Mouse (Mus musculus): Measurements from ENCODE around the gene Il31ra. TPM values are rescaled to one million over a fixed set of nuclear protein-coding genes. Genes with fewer than 3 reads are reported as not detected.

Gene Il31ra
- polyA plus RNA-seq, 1 experiment from 2014 or later = not detected

- Histone ChIP-seq H3K4me1 (no peaks in the 10 kb centered on the region), H3K36me3 (replicated peaks) (no peaks in the 10 kb centered on the region), H3K4me3 (no peak overlapping the region), H3K27me3 (replicated peaks; ENCODE audit: low read depth, poor library complexity, severe bottlenecking) (no peaks in the 10 kb centered on the region), H3K27ac (replicated peaks) (no peak overlapping the region), H3K9me3 (peaks cover 11% of the 10 kb centered on the region; the same call in 1 of the 2 replicates)
- WGBS = 59% methylated on average over 1 of the region's 1 CpGs
- DNase-seq (ENCODE audit: low spot score) = no peak
Measured at GRCm38 (mm10) chr13:112514546-112514945, 79.6 kb downstream of the Il31ra start.

- Histone ChIP-seq H3K27me3 (replicated peaks; ENCODE audit: low read depth, poor library complexity, severe bottlenecking) (no peaks in the 10 kb centered on the region), H3K27ac (replicated peaks) (no peak overlapping the region), H3K4me3 (no peak overlapping the region), H3K4me1 (no peaks in the 10 kb centered on the region), H3K9me3 (peaks cover 2% of the 10 kb centered on the region; the same call in 1 of the 2 replicates), H3K36me3 (replicated peaks) (peaks cover 2% of the 10 kb centered on the region; the same call in 1 of the 2 replicates)
- DNase-seq (ENCODE audit: low spot score) = no peak
- WGBS = 94% methylated on average over 5 of the region's 5 CpGs
Measured at GRCm38 (mm10) chr13:112512824-112513223, 81.3 kb downstream of the Il31ra start.

- no peak overlapping the region for H3K27ac ChIP-seq (replicated peaks)
- 88% methylated on average over 7 of the region's 7 CpGs for WGBS
- no peak for DNase-seq (ENCODE audit: low spot score)
- no peaks in the 10 kb centered on the region for H3K9me3 ChIP-seq
- peaks cover 12% of the 10 kb centered on the region for H3K36me3 ChIP-seq (replicated peaks)
- no peak overlapping the region for H3K4me3 ChIP-seq
- H3K27me3 ChIP-seq (replicated peaks; ENCODE audit: low read depth, poor library complexity, severe bottlenecking) = no peaks in the 10 kb centered on the region
- no peaks in the 10 kb centered on the region for H3K4me1 ChIP-seq
Measured at GRCm38 (mm10) chr13:112511810-112512209, 82.3 kb downstream of the Il31ra start.

- WGBS = 87% methylated on average over 11 of the region's 11 CpGs
- no peak overlapping the region for H3K4me3 ChIP-seq
Measured at GRCm38 (mm10) chr13:112511261-112511660, 82.9 kb downstream of the Il31ra start.

DNA sequence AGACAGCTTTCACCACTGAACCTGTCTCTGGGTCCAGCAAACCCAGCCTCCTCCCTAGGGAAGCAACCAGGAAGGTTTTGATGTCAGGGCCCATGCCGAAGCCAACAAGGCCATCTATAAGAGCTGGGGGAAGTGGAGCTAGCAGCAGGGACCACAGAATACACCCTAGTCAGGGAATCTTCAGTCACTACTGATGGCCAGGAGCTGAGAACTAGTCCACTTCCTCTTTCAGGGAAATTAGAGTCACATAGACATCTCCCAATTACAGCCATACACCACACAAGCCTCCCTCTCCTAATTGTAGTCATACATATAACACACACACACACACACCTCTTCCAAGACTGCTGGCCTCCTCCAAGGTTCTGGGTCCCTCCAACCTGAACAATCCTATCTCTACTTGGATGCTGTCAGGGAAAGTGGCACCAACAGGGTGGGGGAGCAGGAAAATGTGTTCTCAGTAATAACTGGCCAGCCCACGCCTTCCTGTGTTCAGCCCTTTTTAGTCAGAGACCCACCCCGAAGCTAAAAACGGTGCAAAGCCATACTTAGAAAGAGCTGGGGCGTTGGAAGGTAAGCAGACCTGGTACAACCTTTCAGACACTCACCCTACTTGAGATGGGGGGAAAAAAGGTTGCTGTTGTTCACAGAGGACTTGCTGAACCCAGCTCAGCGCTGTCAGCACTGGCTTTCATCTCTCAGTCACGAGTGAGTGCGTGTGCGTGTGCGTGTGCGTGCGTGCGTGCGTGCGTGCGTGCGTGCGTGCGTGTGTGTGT, 83.5 kb downstream of the Il31ra start:
- Histone ChIP-seq H3K27me3 (replicated peaks; ENCODE audit: low read depth, poor library complexity, severe bottlenecking) (no peaks in the 10 kb centered on the region), H3K27ac (replicated peaks) (no peak overlapping the region), H3K4me3 (no peak overlapping the region), H3K9me3 (no peaks in the 10 kb centered on the region), H3K4me1 (no peaks in the 10 kb centered on the region), H3K36me3 (replicated peaks) (peaks cover 24% of the 10 kb centered on the region)
- WGBS = 95% methylated on average over 19 of the region's 19 CpGs
- no peak for DNase-seq (ENCODE audit: low spot score)

More at GRCm38 (mm10) chr13:112511261-112511660, 82.9 kb downstream of the Il31ra start:
- DNase-seq (ENCODE audit: low spot score) = no peak
- H3K4me1 ChIP-seq = no peaks in the 10 kb centered on the region
- H3K27me3 ChIP-seq (replicated peaks; ENCODE audit: low read depth, poor library complexity, severe bottlenecking) = no peaks in the 10 kb centered on the region
- no peak overlapping the region for H3K27ac ChIP-seq (replicated peaks)
- H3K36me3 ChIP-seq (replicated peaks) = peaks cover 17% of the 10 kb centered on the region
- no peaks in the 10 kb centered on the region for H3K9me3 ChIP-seq

DNA sequence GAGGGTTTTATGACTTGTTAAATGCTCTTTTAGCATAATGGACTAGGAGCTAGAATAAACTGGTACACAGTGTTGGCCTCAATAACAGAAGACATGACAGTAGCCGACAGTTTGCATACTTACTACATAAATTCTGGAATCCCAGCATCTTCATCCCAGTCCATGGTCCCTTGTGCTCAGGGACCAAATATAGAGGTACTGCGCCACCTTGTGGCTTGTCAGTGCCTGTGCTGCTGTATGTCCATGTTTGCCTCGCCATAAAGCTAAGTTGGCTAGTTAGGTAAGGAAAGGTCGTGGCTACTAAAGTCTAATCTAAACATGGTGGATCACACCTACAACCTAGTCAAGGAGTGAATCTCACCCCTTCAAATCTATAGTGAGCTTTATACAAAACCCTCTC, 84.7 kb downstream of the Il31ra start:
- H3K27ac ChIP-seq (replicated peaks) = no peak overlapping the region
- H3K4me3 ChIP-seq = no peak overlapping the region
- peaks cover 35% of the 10 kb centered on the region for H3K36me3 ChIP-seq (replicated peaks)
- H3K4me1 ChIP-seq = no peaks in the 10 kb centered on the region
- WGBS = 34% methylated on average over 4 of the region's 4 CpGs
- no peaks in the 10 kb centered on the region for H3K9me3 ChIP-seq
- no peaks in the 10 kb centered on the region for H3K27me3 ChIP-seq (replicated peaks; ENCODE audit: low read depth, poor library complexity, severe bottlenecking)
- DNase-seq (ENCODE audit: low spot score) = peak; percentile 64

GRCm38 (mm10) chr13:112508487-112508886, 85.7 kb downstream of the Il31ra start:
- Histone ChIP-seq H3K4me3 (no peak overlapping the region), H3K27ac (replicated peaks) (no peak overlapping the region), H3K4me1 (no peaks in the 10 kb centered on the region), H3K9me3 (no peaks in the 10 kb centered on the region), H3K27me3 (replicated peaks; ENCODE audit: low read depth, poor library complexity, severe bottlenecking) (no peaks in the 10 kb centered on the region), H3K36me3 (replicated peaks) (peaks cover 45% of the 10 kb centered on the region)
- DNase-seq (ENCODE audit: low spot score) = no peak
- WGBS = 86% methylated on average over 5 of the region's 5 CpGs

- Histone ChIP-seq H3K36me3 (replicated peaks) (peaks cover 53% of the 10 kb centered on the region), H3K4me1 (no peaks in the 10 kb centered on the region), H3K27me3 (replicated peaks; ENCODE audit: low read depth, poor library complexity, severe bottlenecking) (no peaks in the 10 kb centered on the region), H3K9me3 (no peaks in the 10 kb centered on the region), H3K27ac (replicated peaks) (no peak overlapping the region), H3K4me3 (no peak overlapping the region)
- 87% methylated on average over 13 of the region's 13 CpGs for WGBS
- no peak for DNase-seq (ENCODE audit: low spot score)
Measured at GRCm38 (mm10) chr13:112507691-112508090, 86.5 kb downstream of the Il31ra start.

GRCm38 (mm10) chr13:112506766-112507165, 87.4 kb downstream of the Il31ra start:
- WGBS = 89% methylated on average over 13 of the region's 13 CpGs
- Histone ChIP-seq H3K27me3 (replicated peaks; ENCODE audit: low read depth, poor library complexity, severe bottlenecking) (no peaks in the 10 kb centered on the region), H3K4me3 (no peak overlapping the region), H3K4me1 (no peaks in the 10 kb centered on the region), H3K36me3 (replicated peaks) (peaks cover 59% of the 10 kb centered on the region), H3K9me3 (no peaks in the 10 kb centered on the region), H3K27ac (replicated peaks) (no peak overlapping the region)
- DNase-seq (ENCODE audit: low spot score) = no peak

- H3K9me3 ChIP-seq = no peaks in the 10 kb centered on the region
- peaks cover 71% of the 10 kb centered on the region for H3K36me3 ChIP-seq (replicated peaks)
- no peaks in the 10 kb centered on the region for H3K4me1 ChIP-seq
- no peak for DNase-seq (ENCODE audit: low spot score)
- H3K4me3 ChIP-seq = no peak overlapping the region
- 92% methylated on average over 6 of the region's 6 CpGs for WGBS
- H3K27me3 ChIP-seq (replicated peaks; ENCODE audit: low read depth, poor library complexity, severe bottlenecking) = no peaks in the 10 kb centered on the region
- H3K27ac ChIP-seq (replicated peaks) = no peak overlapping the region
Measured at GRCm38 (mm10) chr13:112505436-112505835, 88.7 kb downstream of the Il31ra start.

- no peaks in the 10 kb centered on the region for H3K9me3 ChIP-seq
- H3K36me3 ChIP-seq (replicated peaks) = peaks cover 87% of the 10 kb centered on the region
- H3K27me3 ChIP-seq (replicated peaks; ENCODE audit: low read depth, poor library complexity, severe bottlenecking) = no peaks in the 10 kb centered on the region
- 96% methylated on average over 13 of the region's 13 CpGs for WGBS
- no peak overlapping the region for H3K27ac ChIP-seq (replicated peaks)
- H3K4me3 ChIP-seq = no peak overlapping the region
- H3K4me1 ChIP-seq = no peaks in the 10 kb centered on the region
- DNase-seq (ENCODE audit: low spot score) = no peak
Measured at GRCm38 (mm10) chr13:112503846-112504245, 90.3 kb downstream of the Il31ra start.

GRCm38 (mm10) chr13:112500466-112500865, 93.7 kb downstream of the Il31ra start:
- Histone ChIP-seq H3K9me3 (no peaks in the 10 kb centered on the region), H3K4me3 (no peak overlapping the region), H3K27ac (replicated peaks) (no peak overlapping the region), H3K27me3 (replicated peaks; ENCODE audit: low read depth, poor library complexity, severe bottlenecking) (no peaks in the 10 kb centered on the region), H3K36me3 (replicated peaks) (peaks cover 96% of the 10 kb centered on the region), H3K4me1 (no peaks in the 10 kb centered on the region)
- DNase-seq (ENCODE audit: low spot score) = no peak
- 93% methylated on average over 9 of the region's 9 CpGs for WGBS

GRCm38 (mm10) chr13:112500027-112500426, 94.1 kb downstream of the Il31ra start:
- Histone ChIP-seq H3K9me3 (no peaks in the 10 kb centered on the region), H3K4me1 (no peaks in the 10 kb centered on the region), H3K27me3 (replicated peaks; ENCODE audit: low read depth, poor library complexity, severe bottlenecking) (no peaks in the 10 kb centered on the region), H3K27ac (replicated peaks) (no peak overlapping the region), H3K4me3 (no peak overlapping the region), H3K36me3 (replicated peaks) (peaks cover 96% of the 10 kb centered on the region)
- DNase-seq (ENCODE audit: low spot score) = no peak
- 92% methylated on average over 4 of the region's 4 CpGs for WGBS

Data from embryonic facial prominence, embryonic 10.5 days (tissue).